Mouse (Mus musculus): ENCODE measurements around the gene Wdr44.
"Not testable (repeated sequence)": the region's sequence is repeated elsewhere in the genome, so short reads cannot be mapped to it uniquely, and the experiment has no call there.

The Wdr44 gene

GRCm38 (mm10) chrX:23692722-23693442 is at the start of gene Wdr44:
TSS of gene Wdr44 (plus strand) at chrX:23693051.
- peak; percentile 86 for DNase-seq (ENCODE audit: low read depth)

- DNase-seq (ENCODE audit: low read depth): no peak
Measured at GRCm38 (mm10) chrX:23648371-23648770, 44.5 kb upstream of the Wdr44 start.

GRCm38 (mm10) chrX:23662216-23662615 is 30.6 kb upstream of the Wdr44 start:
- no peak for DNase-seq (ENCODE audit: low read depth)

- DNase-seq (ENCODE audit: low read depth): no peak
Measured at GRCm38 (mm10) chrX:23673193-23673592, 19.7 kb upstream of the Wdr44 start.

- no peak for DNase-seq (ENCODE audit: low read depth)
Measured at GRCm38 (mm10) chrX:23675450-23675849, 17.4 kb upstream of the Wdr44 start.

GRCm38 (mm10) chrX:23676583-23676982 is 16.3 kb upstream of the Wdr44 start:
- DNase-seq (ENCODE audit: low read depth): no peak

GRCm38 (mm10) chrX:23677511-23677910 is 15.3 kb upstream of the Wdr44 start:
- no peak for DNase-seq (ENCODE audit: low read depth)

- DNase-seq (ENCODE audit: low read depth): no peak
Measured at GRCm38 (mm10) chrX:23692336-23692721, 522 bp upstream of the Wdr44 start.

GRCm38 (mm10) chrX:23693443-23694400 is 871 bp downstream of the Wdr44 start:
- DNase-seq (ENCODE audit: low read depth): no peak

GRCm38 (mm10) chrX:23694588-23694987 is 1.7 kb downstream of the Wdr44 start:
- no peak for DNase-seq (ENCODE audit: low read depth)

- DNase-seq (ENCODE audit: low read depth): no peak
Measured at GRCm38 (mm10) chrX:23695109-23695508, 2.3 kb downstream of the Wdr44 start.

- no peak for DNase-seq (ENCODE audit: low read depth)
Measured at GRCm38 (mm10) chrX:23697346-23697745, 4.5 kb downstream of the Wdr44 start.

GRCm38 (mm10) chrX:23699023-23699422 is 6.2 kb downstream of the Wdr44 start:
- DNase-seq (ENCODE audit: low read depth): no peak

- no peak for DNase-seq (ENCODE audit: low read depth)
Measured at GRCm38 (mm10) chrX:23717247-23717646, 24.4 kb downstream of the Wdr44 start.

GRCm38 (mm10) chrX:23727463-23727862 is 34.6 kb downstream of the Wdr44 start:
- no peak for DNase-seq (ENCODE audit: low read depth)

GRCm38 (mm10) chrX:23754671-23755070 is 61.8 kb downstream of the Wdr44 start:
- no peak for DNase-seq (ENCODE audit: low read depth)

GRCm38 (mm10) chrX:23767849-23768248 is 75.0 kb downstream of the Wdr44 start:
- no peak for DNase-seq (ENCODE audit: low read depth)

GRCm38 (mm10) chrX:23807125-23807524 is 114.3 kb downstream of the Wdr44 start:
- DNase-seq (ENCODE audit: low read depth): no peak

- DNase-seq (ENCODE audit: low read depth): no peak
Measured at GRCm38 (mm10) chrX:23810365-23810764, 117.5 kb downstream of the Wdr44 start.

- not testable (repeated sequence) for DNase-seq (ENCODE audit: low read depth)
Measured at GRCm38 (mm10) chrX:23813287-23813686, 120.4 kb downstream of the Wdr44 start.

- DNase-seq (ENCODE audit: low read depth): not testable (repeated sequence)
Measured at GRCm38 (mm10) chrX:23822885-23823284, 130.0 kb downstream of the Wdr44 start.

GRCm38 (mm10) chrX:23823398-23824023 is 130.7 kb downstream of the Wdr44 start:
- DNase-seq (ENCODE audit: low read depth): peak; percentile 4

GRCm38 (mm10) chrX:23833784-23834183 is 140.9 kb downstream of the Wdr44 start:
- DNase-seq (ENCODE audit: low read depth): not testable (repeated sequence)
